Mouse (Mus musculus) 3T3-L1 (cell line): ENCODE measurements around the gene Dhx32.

Experiments
- DNase-seq: peaks from one replicate; pipeline ENCODE4 v3.0.0-alpha.2; 2015; ENCODE audit warnings: low read depth, low spot score

The Dhx32 gene

DNA sequence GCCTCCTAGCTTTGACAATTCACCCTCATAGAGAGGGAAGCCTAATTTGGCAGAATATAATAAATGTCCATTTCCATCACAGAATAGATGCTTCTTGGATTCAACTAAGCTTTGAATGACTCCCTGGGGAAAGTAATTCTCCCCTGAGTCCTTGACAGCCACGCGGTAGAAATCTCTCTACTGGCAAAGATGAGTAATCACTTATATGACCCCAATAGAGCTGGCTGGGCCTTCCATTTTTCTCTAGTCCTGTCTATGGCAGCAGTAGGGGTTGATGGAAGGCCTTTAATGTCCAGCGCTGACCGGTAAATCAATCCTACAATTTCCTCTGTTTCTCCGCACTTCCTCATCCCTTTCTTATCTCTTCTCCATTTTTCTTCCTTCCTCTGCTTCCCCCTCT is 7.3 kb downstream of the Dhx32 start:
- peak; percentile 53 for DNase-seq

DNA sequence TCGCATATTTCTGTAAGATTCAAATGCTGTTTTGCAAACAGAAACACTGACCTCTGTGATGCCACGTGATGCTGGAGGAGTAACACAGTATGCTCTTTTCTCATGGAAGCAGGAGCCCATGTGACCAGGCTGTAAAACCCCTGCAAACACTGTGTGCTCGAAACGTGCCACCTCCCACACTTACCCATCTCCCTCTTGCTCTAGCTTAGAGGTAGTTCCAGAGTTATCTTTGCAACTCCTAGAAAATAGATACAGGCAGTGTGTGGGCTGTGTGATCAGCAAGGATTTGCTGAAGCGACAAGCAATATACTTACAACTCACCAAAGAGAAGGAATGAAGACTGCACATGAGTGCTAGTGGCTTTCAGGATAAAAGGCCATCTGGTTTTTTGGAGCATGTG is 14.0 kb downstream of the Dhx32 start:
- no peak for DNase-seq

DNA sequence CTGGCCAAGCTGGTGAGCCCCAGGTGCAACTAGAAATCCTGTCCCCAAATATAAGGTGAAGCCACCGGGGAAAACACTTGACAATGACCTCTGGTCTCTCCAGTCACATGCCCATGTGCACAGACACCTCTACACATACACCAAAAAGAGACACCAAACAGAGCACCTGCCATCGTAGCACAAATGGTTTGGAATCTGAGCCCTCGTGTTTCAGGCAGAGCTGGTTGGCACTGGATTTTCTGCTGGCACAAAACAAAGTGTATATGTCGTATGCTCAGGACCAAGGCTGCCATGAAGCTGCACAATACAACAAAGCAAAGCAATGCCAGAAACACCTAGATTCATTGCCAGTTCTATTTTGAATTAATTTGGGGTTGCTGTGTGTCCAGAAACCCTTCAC is 14.5 kb downstream of the Dhx32 start:
- no peak for DNase-seq

DNA sequence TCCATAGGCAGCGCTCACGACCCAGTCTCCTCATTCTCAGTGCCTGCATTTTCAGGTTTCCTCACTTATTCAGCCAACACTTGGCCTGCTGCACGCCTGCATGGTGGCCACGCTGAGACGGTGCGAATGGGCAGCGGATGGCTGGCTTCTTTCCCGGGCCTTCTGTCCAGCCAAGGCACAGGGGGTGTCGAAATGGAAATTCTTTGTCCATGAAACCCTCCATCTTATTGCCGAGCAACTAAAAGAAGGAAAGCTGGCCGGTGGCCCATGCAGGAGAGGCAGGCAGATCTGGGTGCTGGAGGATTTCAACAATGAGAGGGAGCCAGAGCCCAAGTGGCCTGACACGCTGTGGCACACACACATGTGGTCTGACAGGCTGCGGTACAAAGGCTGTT is 16.7 kb downstream of the Dhx32 start:
- no peak for DNase-seq

DNA sequence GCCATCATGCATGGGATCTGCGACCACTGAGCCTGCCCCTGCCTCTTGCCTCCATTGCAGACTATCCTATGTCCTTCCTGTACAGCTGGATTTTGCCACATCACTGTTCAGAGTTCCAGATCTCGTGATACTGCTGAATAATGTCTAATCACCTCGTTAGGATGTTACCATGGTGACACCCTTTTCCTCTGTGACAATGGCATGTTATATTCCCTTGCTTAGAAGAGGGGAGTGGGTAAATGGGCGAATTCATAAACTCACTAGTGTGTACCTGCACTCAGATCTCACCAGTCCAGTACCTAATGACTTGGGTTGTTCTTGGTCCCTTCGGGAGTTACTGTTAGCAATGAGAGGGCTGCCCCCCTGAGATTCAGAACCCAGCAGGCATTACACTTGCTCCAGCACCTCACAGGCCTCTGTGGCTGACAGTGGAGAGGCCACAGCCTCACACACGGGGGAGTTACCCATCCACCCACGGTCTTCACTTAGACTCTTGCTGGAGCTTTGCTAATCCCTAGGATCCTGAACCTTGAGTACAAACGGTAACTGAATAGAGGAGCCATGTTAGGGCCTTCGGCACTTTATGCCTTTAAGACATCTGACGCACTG is 17.2 kb downstream of the Dhx32 start:
- DNase-seq, result no peak

DNA sequence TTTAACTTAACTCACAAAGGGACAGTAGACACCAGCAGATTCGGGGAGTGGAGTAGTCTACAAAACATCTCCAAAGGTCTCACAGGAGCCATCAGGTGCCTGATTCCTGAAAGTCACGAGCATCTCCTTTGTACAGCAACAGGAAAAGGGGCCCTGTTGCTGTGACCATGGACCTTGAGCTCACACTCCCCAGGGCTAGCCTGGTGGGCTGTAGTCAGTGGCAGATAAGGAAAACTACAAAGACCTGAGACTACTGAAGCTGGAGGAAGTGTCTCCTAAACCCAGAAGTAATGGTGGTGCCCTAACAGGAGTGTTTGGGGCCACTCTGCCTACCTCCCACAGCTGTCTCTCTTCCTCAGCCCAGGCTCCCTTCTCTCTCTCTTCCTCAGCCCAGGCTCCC is 18.1 kb downstream of the Dhx32 start:
- no peak for DNase-seq

DNA sequence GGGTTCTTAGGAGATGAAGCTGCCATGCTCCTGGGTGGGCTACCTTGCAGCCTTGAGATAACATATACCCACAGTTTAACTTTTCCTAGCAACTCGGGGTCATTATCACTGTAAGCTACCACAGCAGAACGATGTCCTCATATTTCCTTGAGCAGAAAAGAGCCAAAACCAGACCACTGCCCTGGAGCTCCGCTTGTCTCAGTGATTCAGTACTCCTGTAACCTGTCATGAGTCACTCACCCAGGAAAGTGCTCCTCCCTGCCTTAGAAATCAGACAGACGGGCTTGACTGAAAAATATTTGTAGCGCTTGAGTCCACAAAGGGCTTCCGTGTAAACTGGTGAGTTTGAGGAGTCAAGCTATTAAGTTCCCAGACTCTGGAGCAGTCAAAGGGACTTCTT is 19.8 kb downstream of the Dhx32 start:
- peak; percentile 49 for DNase-seq

DNA sequence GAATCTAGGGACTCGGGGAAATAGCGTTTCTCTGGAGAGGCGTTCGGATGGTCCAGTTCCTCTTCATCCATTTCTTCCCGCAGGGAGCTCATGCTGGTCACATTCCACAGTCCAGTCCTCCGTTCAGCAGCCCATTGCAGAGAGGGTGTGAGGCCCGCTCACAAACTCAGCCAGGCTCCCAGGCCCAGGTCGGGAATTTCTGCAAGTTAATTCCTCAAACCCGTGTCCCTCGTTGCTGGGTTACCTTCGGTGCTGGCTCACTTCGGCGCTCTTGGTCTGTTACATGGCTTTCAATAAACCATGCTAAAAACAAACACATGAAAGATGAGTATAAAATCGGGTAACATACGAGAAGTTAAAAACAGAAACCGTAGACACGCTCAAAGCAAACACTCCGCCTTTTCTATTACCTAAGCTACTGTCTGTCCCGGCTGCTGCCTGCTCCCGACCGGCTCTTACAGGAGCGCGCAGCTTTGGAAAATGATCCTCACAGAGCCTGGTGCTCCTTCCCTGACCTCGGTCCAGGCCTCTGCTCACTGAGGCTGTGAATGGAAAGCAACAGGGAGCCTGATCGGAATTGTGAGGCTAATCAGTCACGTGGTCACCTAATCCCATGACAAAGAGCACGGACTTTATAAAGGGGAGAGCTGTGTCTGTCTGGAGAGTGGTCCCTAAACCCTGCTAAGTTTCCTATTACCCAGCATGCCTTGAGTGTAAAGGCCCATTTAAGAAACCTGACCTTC is 22.7 kb downstream of the Dhx32 start:
- DNase-seq, result no peak

DNA sequence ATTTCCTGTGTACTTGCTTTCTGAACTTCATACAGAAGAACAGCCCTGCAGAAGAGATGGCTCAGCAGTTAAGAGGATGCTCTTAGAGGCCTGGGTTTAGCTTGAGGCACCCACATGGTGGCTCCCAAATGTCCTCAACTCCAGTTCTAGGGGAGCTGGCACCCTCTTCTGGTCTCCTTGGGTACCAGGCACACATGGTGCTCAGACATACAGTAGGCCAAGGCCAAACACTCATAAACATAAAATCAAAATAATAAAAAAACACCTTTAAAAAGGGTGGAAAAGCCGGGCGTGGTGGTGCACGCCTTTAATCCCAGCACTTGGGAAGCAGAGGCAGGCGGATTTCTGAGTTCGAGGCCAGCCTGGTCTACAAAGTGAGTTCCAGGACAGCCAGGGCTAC is 23.8 kb downstream of the Dhx32 start:
- no peak for DNase-seq

DNA sequence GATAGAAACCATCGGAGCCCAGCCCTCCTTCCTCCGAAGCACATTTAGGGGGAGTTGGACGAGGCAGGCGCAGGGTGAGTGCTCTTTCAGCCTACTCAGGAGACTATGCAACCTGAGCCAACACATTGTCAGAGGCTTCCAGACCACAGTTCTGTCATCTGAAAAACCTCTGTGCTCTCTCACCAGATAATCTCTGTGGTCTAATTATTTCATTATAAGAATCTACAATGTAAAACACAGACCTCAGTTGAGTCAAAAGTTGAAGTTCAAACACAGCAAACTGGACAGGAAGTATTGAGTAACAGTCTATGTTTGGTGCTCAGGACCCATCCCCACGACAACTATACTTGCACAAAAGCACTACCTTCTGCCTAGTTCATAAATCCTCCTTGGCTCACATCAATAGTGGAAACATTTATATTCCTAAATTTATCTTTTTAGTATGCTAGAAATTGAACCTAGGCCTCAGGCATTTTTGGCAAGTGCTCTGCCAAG is 24.5 kb downstream of the Dhx32 start:
- DNase-seq, result no peak

DNA sequence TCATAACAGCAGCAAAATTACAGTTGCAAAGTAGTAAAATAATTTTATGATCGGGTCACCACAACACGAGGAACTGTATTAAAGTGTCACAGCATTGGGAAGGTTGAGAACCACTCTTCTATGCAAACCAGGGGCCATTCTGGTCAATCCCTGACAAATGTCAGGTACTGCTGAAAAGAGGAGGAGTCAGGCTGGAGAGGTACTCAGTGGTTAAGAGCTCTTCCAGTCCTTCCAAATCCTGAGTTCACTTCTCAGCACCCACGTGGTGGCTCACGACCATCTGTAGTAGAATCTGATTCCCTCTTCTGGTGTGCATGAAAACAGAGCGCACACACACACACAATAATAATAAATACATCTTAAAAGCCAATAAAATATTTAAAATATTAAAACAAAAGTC is 31.4 kb downstream of the Dhx32 start:
- DNase-seq, result no peak

DNA sequence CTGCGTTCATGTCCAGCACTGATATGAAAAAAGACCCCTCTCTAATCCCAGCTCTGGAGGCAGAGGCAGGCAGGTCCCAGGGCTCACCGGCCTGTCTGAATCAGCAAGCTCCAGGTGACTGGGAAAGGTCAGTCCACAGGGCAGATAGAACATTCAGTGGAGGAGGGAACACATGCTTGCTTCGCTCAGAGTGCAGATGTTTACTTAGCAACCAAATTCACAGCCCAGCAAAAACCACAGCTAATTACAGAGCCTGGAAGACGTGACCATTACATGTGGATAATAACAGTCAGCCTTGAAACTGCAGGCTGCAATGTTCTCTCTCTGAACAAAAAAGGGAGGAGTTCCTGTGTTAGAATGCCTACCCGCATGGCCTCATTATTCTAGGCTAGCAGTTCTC is 31.9 kb downstream of the Dhx32 start:
- DNase-seq, result no peak

DNA sequence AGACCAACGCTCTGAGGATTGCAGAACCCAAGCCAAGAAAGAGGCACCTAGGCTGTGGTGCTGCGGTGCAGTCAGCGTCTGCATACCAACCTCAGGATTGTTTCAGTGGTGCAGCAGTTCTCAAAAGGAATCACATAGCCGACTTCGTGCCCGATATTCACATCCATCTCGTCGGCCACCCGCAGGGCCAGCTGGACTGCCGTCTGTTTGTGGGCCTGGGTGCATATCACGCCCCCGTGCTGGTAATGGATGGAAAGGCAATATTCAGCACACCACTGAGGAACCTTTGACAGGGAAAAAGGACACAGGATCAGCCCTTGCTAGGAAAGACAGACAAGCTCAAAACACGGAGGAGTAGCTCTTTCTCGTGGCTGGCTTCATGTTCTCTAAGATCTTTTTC is 33.8 kb downstream of the Dhx32 start:
- no peak for DNase-seq

DNA sequence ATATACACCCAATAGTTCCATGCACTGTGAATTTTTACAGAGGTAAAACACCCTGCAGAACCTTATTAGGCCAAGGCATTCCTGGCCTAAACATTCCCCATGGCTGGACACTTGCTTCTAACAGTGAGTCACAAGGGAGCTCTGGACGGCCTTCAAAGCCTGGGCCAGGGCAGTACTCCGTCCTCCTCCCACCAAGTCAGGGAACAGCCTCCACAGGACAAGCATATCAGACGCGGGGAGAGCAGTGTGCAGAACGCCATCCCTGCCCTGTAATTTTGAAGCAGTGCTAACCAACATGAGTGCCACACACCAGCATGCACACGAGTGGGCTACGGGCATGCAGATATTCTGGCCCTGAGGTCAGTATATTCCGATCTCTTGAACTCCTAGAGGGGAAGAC is 35.2 kb downstream of the Dhx32 start:
- no peak for DNase-seq

DNA sequence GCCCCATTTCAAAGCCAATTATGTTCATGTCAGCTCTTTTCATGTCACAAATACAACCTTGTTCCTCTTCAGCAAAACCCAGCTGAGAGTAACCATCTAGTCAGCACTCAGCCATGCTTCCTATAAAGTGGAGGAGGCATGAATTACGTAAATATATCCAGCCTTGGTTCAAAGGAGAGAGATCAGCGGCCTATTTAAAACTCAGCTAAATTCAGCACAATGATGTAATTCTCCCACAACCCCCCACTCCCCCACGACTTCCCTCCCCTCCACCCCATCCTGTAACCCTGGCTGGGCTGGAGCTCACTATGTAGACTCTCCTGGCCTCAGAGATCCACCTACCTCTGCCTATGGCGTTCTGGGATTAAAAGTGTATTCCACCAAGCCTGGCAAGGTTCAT is 37.8 kb downstream of the Dhx32 start:
- no peak for DNase-seq

DNA sequence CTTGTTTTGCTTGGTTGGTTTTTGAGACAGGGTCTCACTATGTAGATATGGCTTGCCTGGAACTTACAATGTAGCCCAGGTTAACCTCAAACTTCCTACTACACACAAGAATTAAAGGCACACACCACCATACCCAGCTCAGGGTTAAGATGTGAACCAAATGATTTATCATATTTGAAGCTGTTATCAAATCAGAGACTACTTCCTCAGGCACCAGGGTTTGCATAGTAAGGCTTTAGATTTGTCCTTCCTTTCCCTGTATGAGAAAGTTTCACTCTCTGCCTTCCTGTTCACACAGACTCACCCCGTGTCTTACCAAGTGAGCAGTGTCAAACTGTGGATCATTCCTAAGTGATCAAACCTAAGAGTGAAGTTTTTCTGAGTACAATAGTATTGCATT is 38.3 kb downstream of the Dhx32 start:
- DNase-seq, result no peak

DNA sequence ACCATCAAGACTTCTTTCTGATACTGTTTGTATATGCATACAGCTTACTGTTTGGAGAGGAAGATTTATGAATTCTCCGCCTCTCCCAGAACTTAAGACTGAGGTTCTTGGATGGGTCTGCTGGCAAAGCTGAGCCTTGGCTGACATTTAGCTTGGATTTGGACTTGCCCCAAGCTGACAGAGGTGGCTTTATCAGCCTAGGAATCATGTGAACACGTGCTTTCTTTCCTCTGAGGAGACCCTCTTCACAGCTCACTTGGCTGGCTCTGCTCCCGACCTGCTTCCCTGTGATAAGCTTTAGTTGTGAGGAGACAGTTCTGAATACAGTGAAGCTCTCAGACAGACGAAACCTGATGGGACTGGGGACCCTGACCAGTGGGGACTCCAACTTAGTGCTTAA is 38.9 kb downstream of the Dhx32 start:
- no peak for DNase-seq

DNA sequence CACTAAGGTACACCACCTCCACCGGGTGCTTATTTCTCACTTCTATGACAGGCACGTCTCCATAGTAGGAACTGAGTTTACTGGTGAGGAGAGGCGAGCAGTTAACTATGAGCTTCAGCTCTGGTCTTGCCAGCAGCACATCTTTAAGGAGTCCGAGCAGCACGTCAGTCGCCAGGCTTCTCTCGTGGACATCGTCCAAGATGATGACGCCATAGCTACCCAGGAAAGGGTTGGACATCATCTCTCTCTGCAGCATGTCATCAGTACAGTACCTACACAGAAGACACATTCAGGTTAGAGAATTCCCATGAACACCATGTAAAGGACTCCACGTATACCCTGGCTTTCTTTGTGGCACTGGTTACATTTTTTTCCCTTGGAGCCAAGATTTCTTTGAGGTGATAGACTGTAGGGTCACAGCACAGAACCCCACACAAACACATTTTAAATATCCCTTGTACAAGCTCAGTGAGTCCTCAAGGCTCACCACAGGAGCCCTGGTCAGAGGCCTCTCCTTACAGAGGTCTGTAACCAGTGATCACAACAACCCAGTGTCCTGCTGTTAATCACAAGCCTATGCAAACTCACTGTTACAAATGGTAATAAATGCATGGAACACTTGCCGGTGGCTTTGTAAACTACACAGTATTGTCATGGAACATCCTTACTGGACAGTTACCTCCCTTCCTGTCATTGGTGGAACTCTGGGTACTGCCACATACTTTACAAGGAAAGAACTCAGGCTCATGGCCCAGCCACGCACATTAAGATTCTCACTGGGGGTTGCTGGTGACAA is 39.8 kb downstream of the Dhx32 start:
- no peak for DNase-seq

DNA sequence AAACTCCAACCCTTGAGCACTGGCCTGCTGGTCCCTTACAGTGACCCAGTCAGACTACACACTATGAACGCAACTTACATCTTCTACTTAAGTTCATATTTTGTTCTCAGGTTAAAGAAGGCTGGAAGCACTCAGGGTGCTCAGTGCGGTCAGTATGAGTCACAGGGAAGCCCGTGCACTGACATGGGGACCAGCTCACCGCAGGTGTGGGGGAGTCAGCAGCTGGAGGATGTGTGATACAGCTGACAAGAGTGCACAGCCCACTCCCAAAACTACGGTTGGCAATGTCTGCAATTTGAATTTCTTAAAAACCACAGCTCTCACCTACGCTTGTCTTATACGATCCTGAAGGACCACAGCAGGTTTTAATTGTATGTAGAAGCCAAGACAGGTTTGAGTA is 42.0 kb downstream of the Dhx32 start:
- DNase-seq, result no peak

DNA sequence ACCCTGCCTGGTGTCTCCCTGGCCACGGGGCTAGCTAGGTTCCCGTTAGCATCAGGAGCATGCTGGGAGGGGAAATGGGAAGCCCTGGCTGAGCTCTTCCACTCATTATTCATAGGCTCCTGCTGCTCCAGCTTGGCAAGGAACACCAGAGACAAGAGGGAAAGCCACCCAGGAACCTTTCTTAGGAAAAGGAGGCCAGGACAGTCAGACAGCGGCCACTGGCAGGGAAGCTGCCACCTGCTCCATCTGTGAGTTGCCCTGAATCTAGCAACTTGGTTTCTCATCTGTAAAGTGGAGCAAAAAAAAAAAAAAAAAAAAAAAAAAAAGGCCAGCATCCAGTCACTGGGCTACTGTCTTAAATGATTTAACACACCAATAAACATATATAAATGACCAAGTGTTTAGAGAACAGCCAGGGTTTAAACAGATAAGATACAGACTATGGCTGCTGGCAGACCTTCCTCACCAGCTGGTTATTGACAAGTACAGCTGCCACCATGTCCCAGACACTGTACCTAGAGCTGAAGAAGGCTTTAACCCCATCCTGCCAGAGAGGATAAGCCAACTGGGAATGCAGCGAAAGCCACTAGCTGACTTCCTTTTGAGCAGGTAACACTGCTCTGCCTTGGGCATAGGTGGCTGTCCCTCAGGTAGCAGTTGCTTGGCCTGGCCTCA is 50.4 kb downstream of the Dhx32 start:
- DNase-seq, result no peak

DNA sequence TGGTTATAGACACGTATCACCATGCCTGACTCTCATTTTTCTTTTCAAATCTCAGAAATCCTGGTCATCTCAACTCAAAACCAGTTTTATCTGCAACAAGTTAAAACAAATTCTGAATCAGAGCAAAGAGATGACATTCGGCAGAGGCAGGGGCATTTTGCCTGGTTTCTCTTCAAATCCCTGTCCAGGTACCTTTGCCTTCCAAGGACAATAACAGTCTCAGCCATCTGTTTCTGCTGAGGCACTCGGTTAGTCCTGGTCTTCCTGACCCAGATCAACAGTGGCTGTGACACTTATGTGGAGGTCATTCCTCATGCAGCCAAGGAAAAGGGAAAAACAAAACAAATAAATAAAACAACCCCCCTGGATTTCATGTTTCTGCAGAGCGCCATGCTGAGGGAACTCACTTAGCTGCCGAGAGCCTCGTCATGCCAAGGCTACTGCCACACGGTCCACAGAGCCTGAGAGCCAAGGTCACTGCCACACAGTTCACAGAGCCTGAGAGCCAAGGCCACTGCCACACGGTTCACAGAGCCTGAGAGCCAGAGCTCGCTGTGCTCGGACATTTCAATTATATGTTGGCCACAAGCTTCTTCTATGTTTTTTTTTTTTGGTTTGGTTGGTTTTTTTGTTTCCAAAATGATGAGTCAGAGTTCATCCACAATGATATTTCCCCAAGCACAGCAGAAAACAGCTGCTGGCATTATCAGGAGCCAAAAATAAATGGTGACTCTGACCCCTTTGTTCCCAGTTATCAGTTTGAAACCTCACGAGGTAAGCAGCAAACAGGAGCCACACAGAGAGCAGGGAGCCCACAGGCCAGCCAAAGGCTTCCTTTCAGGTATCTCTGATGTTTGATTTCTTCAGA is 52.0 kb downstream of the Dhx32 start:
- DNase-seq, result peak; percentile 58
